Mouse (Mus musculus) stomach, postnatal 0 days (tissue): ENCODE results near the gene Szt2. TPM values are rescaled to one million over a fixed set of nuclear protein-coding genes. Genes with fewer than 3 reads are reported as not detected.

Experiments
- ATAC-seq: fragments of 200-750 bp; cut with Nextera tagmentation; 2 replicates; pipeline ENCODE4 v1.8.0; 2017; ENCODE audit not compliant: low FRiP score, low TSS enrichment
- DNase-seq: peaks from one replicate; pipeline ENCODE4 v3.0.0-alpha.2; 2016; ENCODE audit warnings: low spot score
- H3K27ac ChIP-seq: fragments of 300-500 bp; sonication (generic); replicated peaks from 2 replicates; pipeline ENCODE4 v1.5.1; 2014; ENCODE audit warnings: mild to moderate bottlenecking, control low read depth
- H3K27me3 ChIP-seq: fragments of 300-500 bp; sonication (generic); 2 replicates; pipeline ENCODE4 v1.6.1; 2014; ENCODE audit warnings: low read length; ENCODE audit not compliant: control insufficient read depth, insufficient read depth
- H3K36me3 ChIP-seq: fragments of 300-500 bp; sonication (generic); 2 replicates; pipeline ENCODE4 v1.6.1; 2014; ENCODE audit warnings: low read length, mixed read lengths; ENCODE audit not compliant: control insufficient read depth, insufficient read depth
- H3K4me1 ChIP-seq: fragments of 300-500 bp; sonication (generic); replicated peaks from 2 replicates; pipeline ENCODE4 v1.6.1; 2014; ENCODE audit warnings: antibody characterized with exemption; ENCODE audit not compliant: control insufficient read depth, insufficient read depth
- H3K4me2 ChIP-seq: fragments of 300-500 bp; sonication (generic); replicated peaks from 2 replicates; pipeline ENCODE4 v1.6.1; 2014; ENCODE audit warnings: low read depth, mild to moderate bottlenecking, control low read depth, moderate library complexity
- H3K4me3 ChIP-seq: fragments of 300-500 bp; sonication (generic); 2 replicates; pipeline ENCODE4 v1.5.1; 2014; ENCODE audit warnings: low read depth, low read length, control low read depth
- H3K9ac ChIP-seq: fragments of 300-500 bp; sonication (generic); 2 replicates; pipeline ENCODE4 v1.6.1; 2014; ENCODE audit warnings: mild to moderate bottlenecking, low read length, control low read depth, mixed read lengths
- H3K9me3 ChIP-seq: fragments of 300-500 bp; sonication (generic); 2 replicates; pipeline ENCODE4 v1.6.1; 2016; ENCODE audit warnings: low read length; ENCODE audit not compliant: control insufficient read depth
- CTCF ChIP-seq: IDR thresholded peaks from 2 replicates; pipeline ENCODE4 v1.5.1; 2016; ENCODE audit warnings: antibody characterized with exemption, low read depth, mild to moderate bottlenecking, moderate library complexity
- EP300 ChIP-seq: optimal IDR thresholded peaks from 2 replicates; pipeline ENCODE3; 2016; ENCODE audit warnings: antibody characterized with exemption
- WGBS: fragments of 180-500 bp; shearing (Covaris S2); extraction: QIAGEN DNeasy Blood & Tissue Kit; methylation state at CpG from one replicate; pipeline ENCODE4 v1.1.7; 2014; 5-methylcytosine and 5-hydroxymethylcytosine counted together
- polyA plus RNA-seq: library from polyadenylated mRNA; unstranded; fragments of >200 nt; fragmentation: Nextera tagmentation; extraction: Ambion mirVana; gene quantifications from 2 replicates; pipeline ENCODE4 v1.2.1, GENCODE M21; 2015

Gene Szt2
- polyA plus RNA-seq, 1 experiment from 2014 or later: 2.1 TPM

DNA sequence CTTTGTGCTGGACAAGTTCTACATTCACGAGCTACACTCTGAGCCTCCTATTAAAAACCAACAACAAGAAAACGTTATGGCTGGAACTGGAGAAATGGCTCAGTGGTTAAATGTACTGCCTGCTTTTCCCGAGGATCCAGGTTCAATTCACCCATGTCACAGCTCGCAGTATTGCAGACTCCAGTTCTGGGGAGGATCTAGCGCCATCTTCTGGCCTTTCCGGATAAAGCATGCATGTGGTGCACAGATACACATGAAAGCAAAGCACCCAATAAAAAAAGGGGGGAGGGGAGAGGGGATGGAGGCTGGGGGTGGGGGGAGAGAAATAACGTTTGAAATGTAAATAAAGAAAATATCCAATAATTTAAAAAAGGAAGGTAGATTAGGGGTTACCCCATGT lies 72.4 kb downstream of the Szt2 start:
- ATAC-seq: peak; percentile 49; the same call in 1 of the 2 replicates
- DNase-seq: peak; percentile 75
- no peaks in the 10 kb centered on the region for H3K4me1 ChIP-seq
- no peak overlapping the region for H3K4me2 ChIP-seq
- H3K4me3 ChIP-seq: no peak overlapping the region
- H3K36me3 ChIP-seq: no peaks in the 10 kb centered on the region
- H3K9ac ChIP-seq: no peak overlapping the region
- H3K9me3 ChIP-seq: no peaks in the 10 kb centered on the region
- WGBS: 13% methylated on average over 7 of the region's 7 CpGs
- H3K27me3 ChIP-seq: no peaks in the 10 kb centered on the region
- H3K27ac ChIP-seq: no peak overlapping the region
- TF ChIP-seq EP300: no peak
- TF ChIP-seq CTCF: peak; percentile 76

DNA sequence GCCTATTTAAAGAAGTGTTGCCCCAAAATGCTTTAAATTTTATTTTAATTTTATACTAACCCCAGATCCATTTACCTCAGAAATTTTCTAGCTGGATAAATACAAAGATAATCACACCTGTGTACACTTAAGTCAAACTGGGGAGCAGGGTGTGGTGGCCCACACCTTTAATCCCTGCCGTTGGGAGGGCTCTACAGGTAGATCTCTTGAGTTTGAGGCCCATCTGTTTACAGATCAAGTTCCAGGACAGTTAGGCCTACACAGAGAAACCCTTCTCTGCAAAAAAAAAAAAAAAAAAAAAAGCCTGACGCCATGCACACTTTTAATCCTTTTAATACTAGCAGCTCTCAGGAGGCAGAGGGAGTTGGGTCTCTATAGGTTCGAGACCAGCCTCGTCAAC lies 73.1 kb downstream of the Szt2 start:
- Histone ChIP-seq H3K27me3 (no peaks in the 10 kb centered on the region), H3K4me1 (no peaks in the 10 kb centered on the region), H3K4me3 (no peak overlapping the region), H3K9ac (no peak overlapping the region), H3K36me3 (no peaks in the 10 kb centered on the region), H3K27ac (no peak overlapping the region), H3K9me3 (no peaks in the 10 kb centered on the region), H3K4me2 (no peak overlapping the region)
- ATAC-seq: no peak
- DNase-seq: no peak
- 62% methylated on average over 4 of the region's 4 CpGs for WGBS
- TF ChIP-seq CTCF: no peak
- no peak for TF ChIP-seq EP300

DNA sequence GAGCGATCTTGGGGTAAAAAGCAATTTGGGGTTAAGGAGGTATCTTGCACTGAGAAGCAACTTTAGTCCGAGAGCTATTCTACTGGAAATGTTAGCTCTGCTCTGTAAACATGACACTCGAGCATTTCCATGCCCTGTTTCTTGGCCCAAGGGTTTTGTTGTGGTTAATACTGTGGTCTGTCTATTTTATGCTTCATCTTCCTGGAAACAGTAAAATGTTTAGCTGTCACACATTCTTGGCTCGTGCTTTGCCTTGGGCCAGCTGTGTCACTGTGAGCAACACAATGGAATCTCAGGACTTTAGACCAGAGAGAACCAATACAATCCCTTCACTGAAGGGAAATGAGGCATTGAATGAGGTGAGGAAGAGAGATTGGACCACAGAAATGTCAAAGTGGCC lies 77.3 kb downstream of the Szt2 start:
- no peak for DNase-seq
- 25% methylated on average over 4 of the region's 4 CpGs for WGBS

DNA sequence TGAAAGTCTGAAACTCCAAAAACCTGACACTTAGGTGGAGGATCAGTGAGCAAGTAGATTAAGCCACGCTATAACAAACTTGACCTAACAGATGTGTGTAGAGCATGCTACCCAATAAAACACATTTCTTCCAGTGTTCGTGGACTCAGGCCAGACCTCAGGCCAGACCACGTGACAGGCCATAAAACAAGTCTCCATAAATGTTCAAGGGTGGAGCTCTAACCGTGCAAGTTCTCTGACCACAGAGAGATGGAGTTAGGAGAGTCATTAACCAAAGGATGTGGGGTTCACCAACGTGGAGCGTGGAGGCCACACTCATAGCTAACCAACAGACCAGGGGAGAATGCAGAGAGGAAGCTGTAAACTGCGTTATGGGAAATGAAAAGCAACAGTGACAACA lies 82.6 kb downstream of the Szt2 start:
- no peak for DNase-seq
- H3K9me3 ChIP-seq: no peaks in the 10 kb centered on the region
- ATAC-seq: no peak

More for the DNA sequence above, 77.3 kb downstream of the Szt2 start:
- 0 out of 2 replicates have a peak overlapping the region, but pooled peaks have one; percentile 45 for H3K27ac ChIP-seq
- no peaks in the 10 kb centered on the region for H3K36me3 ChIP-seq
- no peak overlapping the region for H3K4me3 ChIP-seq
- no peak overlapping the region for H3K9ac ChIP-seq
- no peaks in the 10 kb centered on the region for H3K9me3 ChIP-seq
- H3K4me2 ChIP-seq: no peak overlapping the region
- no peaks in the 10 kb centered on the region for H3K4me1 ChIP-seq
- ATAC-seq: no peak
- H3K27me3 ChIP-seq: no peaks in the 10 kb centered on the region
- TF ChIP-seq EP300 (no peak), CTCF (no peak)

DNA sequence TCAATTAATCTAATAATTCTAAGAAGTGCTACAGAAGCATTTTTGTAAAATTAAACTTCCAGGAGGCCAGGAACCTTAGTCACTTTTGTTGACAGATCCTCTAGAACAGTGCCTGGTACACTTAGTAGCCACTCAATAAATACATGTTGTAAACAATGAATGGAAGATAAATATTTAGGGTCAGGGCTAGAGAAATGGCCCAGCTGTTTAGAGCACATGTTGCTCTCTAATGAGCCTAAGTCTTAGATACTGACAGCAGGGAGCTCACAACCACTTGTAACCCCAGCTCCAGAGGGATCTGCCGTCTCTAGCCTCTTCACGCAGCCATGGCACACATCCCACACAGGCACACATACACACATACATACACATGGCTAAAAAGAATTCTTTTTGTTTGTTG lies 88.4 kb downstream of the Szt2 start:
- WGBS: 49% methylated on average over 2 of the region's 2 CpGs
- Histone ChIP-seq H3K9me3 (no peaks in the 10 kb centered on the region), H3K4me1 (no peaks in the 10 kb centered on the region), H3K27me3 (no peaks in the 10 kb centered on the region), H3K4me2 (no peak overlapping the region), H3K27ac (no peak overlapping the region), H3K9ac (no peak overlapping the region), H3K36me3 (no peaks in the 10 kb centered on the region), H3K4me3 (no peak overlapping the region)
- ATAC-seq (peak; percentile 18; the same call in 1 of the 2 replicates), DNase-seq (no peak)
- no peak for TF ChIP-seq CTCF
- no peak for TF ChIP-seq EP300

More for the DNA sequence above, 82.6 kb downstream of the Szt2 start:
- Histone ChIP-seq H3K36me3 (no peaks in the 10 kb centered on the region), H3K4me3 (no peak overlapping the region), H3K27me3 (no peaks in the 10 kb centered on the region), H3K4me1 (no peaks in the 10 kb centered on the region), H3K4me2 (no peak overlapping the region), H3K9ac (no peak overlapping the region), H3K27ac (no peak overlapping the region)
- TF ChIP-seq EP300 (no peak), CTCF (no peak)
- WGBS: 51% methylated on average over 7 of the region's 7 CpGs

DNA sequence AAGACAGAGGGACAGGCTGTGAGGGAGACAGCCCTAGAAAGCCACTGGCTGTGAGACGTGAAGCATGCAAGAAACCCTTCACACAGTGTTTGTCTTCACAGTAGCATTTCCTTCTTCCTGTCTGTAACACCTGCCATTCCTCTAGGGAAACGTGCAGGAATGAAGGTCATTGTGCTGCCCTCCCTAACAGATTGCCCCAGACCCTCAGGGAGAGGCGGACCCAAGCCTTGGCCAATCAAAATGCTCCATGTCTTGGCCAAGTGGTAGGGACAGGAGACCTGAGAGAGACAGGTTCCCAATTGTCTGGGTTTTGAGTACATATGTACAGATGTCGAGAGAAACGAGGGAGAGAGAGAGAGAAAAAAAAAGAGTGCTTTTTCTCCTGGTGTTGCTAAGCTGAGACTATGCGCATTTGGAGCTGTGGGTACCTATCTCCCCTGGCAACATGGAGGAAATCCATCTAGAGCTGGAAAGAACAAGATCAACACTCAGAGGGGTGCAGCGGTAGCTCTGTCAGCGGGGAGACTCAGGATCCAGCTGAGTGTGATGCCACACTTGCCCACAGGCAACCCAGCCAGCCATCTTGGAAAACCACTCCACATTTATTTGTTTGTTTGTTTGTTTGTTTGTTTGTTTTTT lies 89.2 kb downstream of the Szt2 start:
- Histone ChIP-seq H3K9ac (no peak overlapping the region), H3K4me1 (no peaks in the 10 kb centered on the region), H3K27me3 (no peaks in the 10 kb centered on the region), H3K27ac (no peak overlapping the region), H3K4me3 (no peak overlapping the region), H3K9me3 (no peaks in the 10 kb centered on the region), H3K4me2 (no peak overlapping the region), H3K36me3 (no peaks in the 10 kb centered on the region)
- TF ChIP-seq EP300 (no peak), CTCF (no peak)
- DNase-seq (no peak), ATAC-seq (no peak)
- 33% methylated on average over 8 of the region's 8 CpGs for WGBS
